ENCODE assay signal across 24 mouse cellular contexts in genomic region chr8:121583653-121584052, GRCm38 (mm10). TPM values are rescaled to one million over a fixed set of nuclear protein-coding genes. Genes with fewer than 3 reads are reported as not detected.
A peak's percentile ranks its signal among the peaks of the same experiment; 100 is the strongest.
DNase-seq lines count a peak whose midpoint lies in the region.
"Had no signal": no experiment of that assay in that cellular context is flagged by ENCODE, and none has a peak within 500 bp of the region (broad histone marks: within the 10 kb centered on the region; RNA-seq: fewer than 3 reads in every experiment).

No protein-coding gene starts in this region.

- H3K27me3 ChIP-seq in embryonic facial prominence, embryonic 10.5 days (replicated peaks; ENCODE audit: low read depth, poor library complexity, severe bottlenecking) = no peaks in the 10 kb centered on the region
- H3K27me3 ChIP-seq: embryonic facial prominence, embryonic 15.5 days; midbrain, embryonic 15.5 days; stomach, embryonic 15.5 days had no signal

- DNase-seq in heart, adult 8-10 months (ENCODE audit: low spot score) = peak; percentile 20
- DNase-seq in heart, postnatal 36 days = no peak
- DNase-seq in lung, postnatal 14 days = peak; percentile 36
- DNase-seq in lung, postnatal 10 days = no peak
- DNase-seq in adipocyte (ENCODE audit: low spot score) = peak; percentile 29
- DNase-seq in testis, postnatal 10 days (ENCODE audit: low spot score) = no peak
- DNase-seq in embryonic facial prominence, embryonic 10.5 days (ENCODE audit: low spot score) = no peak
- DNase-seq: cerebellum, adult 9-11 months; heart, postnatal 14 days had no signal

- peaks cover 28% of the 10 kb centered on the region for H3K4me1 ChIP-seq in embryonic facial prominence, embryonic 10.5 days

- no peaks in the 10 kb centered on the region for H3K9me3 ChIP-seq in embryonic facial prominence, embryonic 10.5 days
- H3K9me3 ChIP-seq: embryonic facial prominence, embryonic 15.5 days; hindbrain, embryonic 15.5 days; midbrain, embryonic 15.5 days; stomach, embryonic 15.5 days had no signal

- 60% methylated on average over 8 of the region's 8 CpGs for WGBS in embryonic facial prominence, embryonic 10.5 days

- H3K27ac ChIP-seq in embryonic facial prominence, embryonic 10.5 days (replicated peaks) = no peak overlapping the region
- H3K27ac ChIP-seq: embryonic facial prominence, embryonic 15.5 days; hindbrain, embryonic 15.5 days; midbrain, embryonic 15.5 days; stomach, embryonic 15.5 days had no signal

- H3K36me3 ChIP-seq in embryonic facial prominence, embryonic 10.5 days (replicated peaks) = no peaks in the 10 kb centered on the region
- H3K36me3 ChIP-seq: embryonic facial prominence, embryonic 15.5 days; hindbrain, embryonic 15.5 days; midbrain, embryonic 15.5 days; stomach, embryonic 15.5 days had no signal

- intact Hi-C loops in heart, postnatal 36 days (cut with DNase I) = no loop called here

- no peak overlapping the region for H3K4me3 ChIP-seq in embryonic facial prominence, embryonic 10.5 days
- H3K4me3 ChIP-seq: embryonic facial prominence, embryonic 15.5 days; hindbrain, embryonic 15.5 days; midbrain, embryonic 15.5 days; stomach, embryonic 15.5 days had no signal

RNA-seq across cellular contexts. Expression of gene Fbxo31, which starts 5.0 kb away (rescaled TPM):
- 100 to 1,000 TPM in 2 of 4 experiments, 10 to 100 TPM in 2; 93.3 to 137 (median 102) TPM for total RNA-seq in heart, adult 8-10 months (2022)
- 100 to 1,000 TPM; 122 to 133 TPM for total RNA-seq in heart, postnatal 36 days (2021)
- 13.9 and 15.0 TPM in 2 replicates for polyA plus RNA-seq in embryonic facial prominence, embryonic 10.5 days (2016; fragmentation: Nextera tagmentation; extraction: Ambion mirVana)

RNA-seq across cellular contexts. Expression of gene Map1lc3b, which starts 6.5 kb away (rescaled TPM):
- total RNA-seq in heart, adult 8-10 months (2022) = 100 to 1,000 TPM; 264 to 289 (median 284) TPM
- total RNA-seq in heart, postnatal 36 days (2021) = 100 to 1,000 TPM; 266 to 268 TPM
- 199 and 215 TPM in 2 replicates for polyA plus RNA-seq in embryonic facial prominence, embryonic 10.5 days (2016; fragmentation: Nextera tagmentation; extraction: Ambion mirVana)

RNA-seq across cellular contexts. Expression of gene 1700018B08Rik, which starts 39.5 kb away (rescaled TPM):
- not detected for total RNA-seq in heart, adult 8-10 months (2022)
- total RNA-seq in heart, postnatal 36 days (2021) = not detected
- polyA plus RNA-seq in embryonic facial prominence, embryonic 10.5 days (2016; fragmentation: Nextera tagmentation; extraction: Ambion mirVana) = not detected in 2 replicates
- total RNA-seq: CH12.LX; heart, postnatal 14 days; layer of hippocampus, adult 8-10 months; left cerebral cortex, postnatal 14 days; megakaryocyte, adult 5-6 weeks had no signal
- polyA plus RNA-seq: embryonic facial prominence, embryonic 15.5 days; forebrain, embryonic 11.5 days; frontal cortex, adult 2 months; hindbrain, embryonic 15.5 days; intestine, postnatal 0 days; kidney, embryonic 16.5 days; limb, embryonic 14.5 days; midbrain, embryonic 15.5 days; spleen, adult 2 months; stomach, embryonic 15.5 days; thymus, postnatal 0 days had no signal

Comparison
In these comparisons a context has a peak if more than half of its experiments do, and no peak if none do; other contexts are left out.
1. DNase-seq: peak in heart, adult 8-10 months (single experiment), lung, postnatal 14 days (single experiment) and adipocyte (single experiment); none in heart, postnatal 36 days (0 of 2), lung, postnatal 10 days (single experiment), testis, postnatal 10 days (single experiment) and embryonic facial prominence, embryonic 10.5 days (single experiment).